Mouse (Mus musculus): ENCODE measurements around the gene Akap13.

DNA sequence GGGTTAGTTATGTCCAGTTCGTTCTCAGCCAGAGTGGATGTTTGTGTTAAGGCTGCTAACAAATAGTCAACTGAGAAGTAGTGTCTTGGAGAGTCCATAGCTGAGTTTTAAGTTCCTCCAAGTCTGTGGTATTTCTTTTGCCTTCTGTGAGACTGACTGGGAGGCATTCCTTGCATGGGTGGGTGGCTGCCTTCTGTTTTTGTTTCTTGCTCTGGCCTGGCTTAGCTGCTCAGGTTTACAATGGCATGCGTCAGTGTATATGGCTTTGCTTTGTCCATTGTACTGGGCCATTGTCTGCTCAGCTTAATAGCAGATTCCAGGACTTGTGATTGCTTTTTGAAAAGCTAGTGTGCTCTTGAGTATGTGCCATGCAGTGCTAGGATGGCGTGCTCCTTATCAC lies 65.9 kb downstream of the Akap13 start:
- TF ChIP-seq EP300 (IDR thresholded peaks at IDR 0.05; ENCODE audit: low read depth), result no peak
- TF ChIP-seq CTCF (IDR thresholded peaks at IDR 0.05; ENCODE audit: low read depth), result no peak

All from heart, postnatal 0 days (tissue).